Mouse (Mus musculus) retina, adult 2 months (tissue): Measurements from ENCODE around the gene Gm49337.

Experiments used
- DNase-seq: peaks from one replicate; pipeline ENCODE4 v3.0.0-alpha.2; 2012; ENCODE audit warnings: low read depth, low spot score

The Gm49337 gene

DNA sequence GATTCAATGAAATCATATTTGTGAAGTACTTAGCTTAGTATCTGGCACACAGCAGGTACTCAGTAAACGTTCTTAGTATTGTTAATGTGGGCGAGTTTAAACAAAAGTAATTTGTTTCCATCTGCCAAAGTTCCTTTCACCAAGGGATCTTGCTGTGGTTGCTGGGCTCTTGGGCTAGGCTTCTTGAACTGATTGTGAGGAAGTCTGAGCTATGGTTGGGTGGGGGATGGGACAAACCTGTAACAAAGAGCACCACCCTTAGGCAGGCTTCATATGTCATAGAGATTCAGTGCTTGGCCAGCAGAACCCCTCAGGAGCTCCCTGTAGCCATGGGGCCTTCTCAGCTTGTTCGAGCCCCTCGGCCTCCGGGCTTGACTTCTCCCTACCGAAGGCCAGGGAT, at the start of gene Gm49337, which contains the start of gene 1700042G07Rik:
Gm49337 (plus strand) TSS at position 313 of the 400 bp plus-strand sequence.
1700042G07Rik (plus strand) TSS at position 301 of the 400 bp plus-strand sequence.
- no peak for DNase-seq

DNA sequence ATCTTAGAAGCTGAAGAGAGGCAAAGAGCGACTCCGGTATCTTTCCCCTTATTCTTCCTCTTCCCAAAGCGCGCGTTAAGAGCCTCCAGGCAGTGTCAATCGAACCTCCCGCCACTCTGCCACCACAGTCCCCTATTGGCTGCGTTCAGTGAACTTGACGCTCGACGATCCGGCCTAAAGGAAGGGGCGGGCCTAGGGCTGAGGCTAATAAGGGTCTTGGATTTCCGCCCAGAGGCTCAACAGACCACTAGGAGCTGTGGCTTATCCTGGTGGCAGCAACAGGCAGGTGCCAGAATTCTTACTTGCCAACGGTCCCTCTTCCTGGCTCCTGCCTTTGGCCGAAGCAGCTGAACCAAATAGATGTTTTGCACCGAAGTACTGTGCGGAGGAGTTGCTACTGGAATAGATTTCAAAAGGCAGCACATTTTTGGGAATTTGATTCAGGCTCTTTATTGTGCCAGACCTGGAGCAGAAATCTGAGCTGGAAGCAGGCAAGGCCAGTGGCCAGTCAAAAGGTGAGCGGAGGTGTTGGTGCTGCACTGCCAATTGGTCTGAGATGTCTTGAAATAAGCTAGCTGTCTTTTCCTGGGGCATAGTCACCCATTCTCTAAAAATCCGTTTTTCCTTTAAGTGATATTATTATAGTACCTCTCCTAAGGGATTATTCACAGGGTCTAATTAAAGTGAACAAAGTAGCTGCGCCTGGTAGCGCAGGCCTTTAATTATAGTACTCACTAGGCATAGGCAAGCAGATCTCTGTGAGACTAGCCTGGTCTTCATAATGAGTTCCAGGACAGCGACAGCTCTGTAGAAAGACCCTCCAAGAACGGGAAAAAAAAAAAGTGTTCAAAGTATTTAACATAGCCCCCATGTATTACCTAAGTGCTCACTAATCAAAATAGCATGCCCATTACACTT, 49.3 kb upstream of the Gm49337 start, which contains the start of the genes Rad54l and Pomgnt1:
Rad54l (minus strand) TSS at position 89 of the 918 bp plus-strand sequence.
Pomgnt1 (plus strand) TSS at position 239 of the 918 bp plus-strand sequence.
- peak; percentile 80 for DNase-seq

DNA sequence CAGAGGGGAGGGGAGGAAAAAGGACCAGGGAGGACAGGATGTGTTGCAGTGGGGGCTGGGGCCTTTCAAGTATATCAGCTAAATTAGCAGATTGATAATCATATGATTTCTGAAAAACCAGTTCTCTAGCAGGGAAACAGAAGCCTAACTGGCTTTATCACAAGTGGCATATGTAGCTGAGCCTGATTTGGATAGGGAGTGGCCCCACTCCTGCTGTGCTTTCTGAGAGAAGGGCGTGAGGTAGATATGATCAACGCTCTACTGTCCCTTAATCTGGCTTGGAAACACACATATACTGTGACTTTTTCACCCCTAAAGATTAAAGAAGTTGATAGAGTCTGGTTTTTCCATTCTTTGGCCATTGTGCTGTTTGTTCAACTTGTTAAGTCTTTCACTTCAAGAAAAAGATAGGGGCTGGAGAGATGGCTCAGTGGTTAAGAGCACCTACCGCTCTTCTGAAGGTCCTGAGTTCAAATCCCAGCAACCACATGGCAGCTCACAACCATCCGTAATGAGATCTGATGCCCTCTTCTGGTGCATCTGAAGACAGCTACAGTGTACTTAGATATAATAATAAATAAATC, 47.3 kb upstream of the Gm49337 start:
- no peak for DNase-seq

DNA sequence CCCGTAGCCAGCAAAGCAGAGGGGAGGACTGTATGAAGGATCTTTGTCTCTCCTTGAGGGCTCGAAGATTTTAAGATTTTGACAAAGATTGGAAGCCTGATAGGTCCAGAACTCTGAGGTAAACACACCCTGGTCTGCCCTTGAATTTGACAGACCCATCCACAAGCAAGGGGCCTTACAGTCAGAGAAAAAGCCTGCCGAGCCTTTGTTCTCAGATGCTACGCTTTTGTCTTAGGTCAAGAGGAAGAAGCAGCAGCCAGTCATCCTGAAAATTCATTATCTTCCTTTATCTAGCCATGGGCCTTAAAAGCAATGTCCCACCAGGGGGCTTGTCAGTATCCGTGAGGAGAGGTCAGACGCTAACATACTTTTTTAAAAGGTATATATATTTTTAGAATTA, 45.2 kb upstream of the Gm49337 start:
- DNase-seq, result no peak

DNA sequence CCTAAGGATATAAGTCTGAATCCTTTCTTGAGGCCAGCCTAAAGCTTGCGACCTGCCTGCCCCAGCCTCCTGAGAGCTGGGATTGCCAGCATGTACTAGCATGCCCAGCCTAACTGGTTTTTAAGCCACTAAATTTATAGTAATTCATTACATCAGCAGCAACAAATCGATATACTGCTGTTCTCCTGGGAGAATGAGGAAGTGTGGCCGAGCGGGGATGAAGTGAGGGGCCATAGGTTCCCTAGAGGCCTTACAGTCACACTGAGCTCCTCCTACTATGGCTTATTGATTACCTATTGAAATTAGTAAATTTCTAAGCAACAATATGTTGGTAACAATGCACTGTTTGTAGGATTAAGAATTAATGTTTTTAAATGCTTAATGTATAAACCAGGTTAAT, 40.1 kb upstream of the Gm49337 start:
- DNase-seq, result no peak

DNA sequence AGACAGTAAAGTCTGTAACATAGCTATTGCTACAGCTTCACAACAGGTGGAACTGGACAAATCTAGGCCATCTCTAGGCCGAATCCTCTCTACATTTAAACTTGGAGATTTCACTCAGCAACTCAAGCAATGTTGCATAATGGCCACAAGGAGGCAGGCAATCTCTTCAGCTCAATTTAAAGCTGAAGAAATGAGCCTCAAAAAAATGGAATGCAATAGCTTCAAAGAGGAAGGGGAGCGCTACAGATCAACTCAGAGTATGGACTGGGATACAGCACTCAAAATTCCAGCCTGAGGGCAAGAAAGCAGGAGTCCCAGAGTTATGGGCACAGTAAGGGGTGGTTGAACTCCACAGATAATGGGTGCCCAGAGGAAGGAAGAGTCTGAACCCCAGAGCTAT, 38.2 kb upstream of the Gm49337 start:
- no peak for DNase-seq

DNA sequence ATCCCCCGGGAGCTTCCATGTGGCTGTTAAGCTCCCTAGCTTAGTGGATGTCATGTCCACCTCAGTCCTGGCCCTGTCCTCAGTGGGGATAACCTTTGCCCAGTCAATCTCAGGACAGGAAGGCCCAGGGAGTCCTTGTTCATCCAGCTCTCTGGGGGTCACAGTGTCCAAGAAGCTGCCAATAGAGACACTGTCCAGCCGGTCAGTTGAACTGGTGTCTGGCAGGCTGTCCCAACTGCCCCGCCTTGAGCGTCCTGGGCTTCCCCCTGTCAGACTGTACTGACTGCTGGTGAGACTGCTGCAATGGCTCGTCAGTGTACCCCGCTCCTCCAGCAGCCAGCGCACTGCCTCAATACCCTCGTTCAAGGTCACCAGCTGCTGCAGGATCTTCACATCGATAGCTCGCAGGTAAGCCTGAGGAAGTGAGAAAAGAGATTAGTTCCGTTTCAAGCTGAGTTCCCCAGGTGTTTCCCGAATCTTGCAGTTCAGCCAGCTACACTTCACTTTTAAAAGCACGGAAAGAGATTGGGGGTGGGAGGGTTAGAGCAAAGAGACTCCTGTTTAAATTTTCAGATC, 35.7 kb upstream of the Gm49337 start:
- no peak for DNase-seq

DNA sequence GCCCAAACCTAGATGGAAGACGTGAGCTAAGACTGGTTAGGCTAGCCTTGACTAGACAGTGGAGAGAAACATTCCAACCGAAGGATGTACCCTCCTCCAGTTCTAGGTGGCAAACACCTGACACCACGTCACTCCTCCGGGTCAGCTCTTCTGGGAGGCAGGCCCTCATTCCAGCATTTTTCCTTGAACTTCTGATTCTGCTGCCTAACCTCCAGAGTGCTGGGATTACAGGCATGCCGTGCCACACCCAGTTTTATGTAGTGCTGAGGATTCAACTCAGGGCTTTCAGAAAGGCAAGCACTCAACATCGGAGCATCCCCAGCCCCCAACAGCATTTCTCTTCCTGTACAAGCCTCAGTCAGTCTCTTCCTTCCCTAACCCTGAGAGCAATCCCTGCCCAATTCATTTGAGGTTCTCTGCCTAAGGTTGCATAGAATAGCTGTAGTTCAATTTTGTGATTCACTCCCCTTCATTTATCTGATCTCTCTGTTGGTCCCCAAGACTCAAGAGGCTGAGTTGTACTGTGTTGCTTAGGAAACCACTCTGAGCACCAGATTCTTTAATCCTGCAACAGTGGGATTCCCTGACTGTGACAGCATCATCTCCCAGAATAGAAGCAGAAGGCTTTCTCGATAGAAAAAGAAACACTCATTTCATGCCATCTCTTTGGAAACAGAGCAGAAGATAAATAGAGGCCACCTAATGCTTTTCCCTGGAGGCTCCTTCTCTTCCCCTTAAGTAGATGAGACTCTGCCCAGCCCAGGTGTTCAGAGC, 32.2 kb upstream of the Gm49337 start:
- DNase-seq, result no peak

DNA sequence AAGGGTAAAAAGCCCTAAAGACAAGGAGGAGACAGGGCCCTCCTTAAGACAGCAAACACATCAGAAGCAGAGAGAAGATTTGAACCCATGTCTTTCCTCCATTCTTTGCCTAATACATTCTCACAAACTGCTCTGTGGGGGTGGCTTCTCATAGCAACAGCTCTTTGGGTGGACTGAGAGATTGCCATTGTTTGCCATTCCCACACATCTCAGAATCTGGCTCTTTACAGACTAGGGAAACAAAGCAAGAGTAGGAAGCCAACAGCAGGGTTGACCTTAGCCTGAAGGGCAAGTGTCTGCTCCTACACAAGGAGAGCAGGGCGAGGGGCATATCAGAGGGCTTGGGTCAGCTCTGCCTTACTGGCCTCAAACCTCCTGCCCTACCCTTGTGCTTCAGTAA, 31.4 kb upstream of the Gm49337 start:
- DNase-seq, result no peak

DNA sequence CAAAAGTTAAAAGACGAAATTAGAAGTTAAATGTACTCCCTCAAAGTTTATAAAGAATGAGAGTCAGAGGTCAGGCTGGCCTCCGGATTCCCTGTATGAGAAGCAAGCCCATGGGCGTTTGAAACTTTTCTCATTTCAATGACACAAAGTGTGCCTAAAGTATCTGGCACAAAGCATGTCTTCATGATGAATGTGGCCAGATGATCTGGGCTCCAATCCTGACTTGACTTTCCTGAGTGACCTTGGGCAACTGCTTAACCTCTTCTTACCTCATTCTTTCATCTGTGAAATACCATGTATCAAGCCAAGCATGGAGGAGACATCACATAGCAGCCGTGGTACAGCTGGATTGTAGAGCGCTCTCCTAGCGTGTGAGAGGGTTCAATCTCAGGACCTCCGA, 30.9 kb upstream of the Gm49337 start:
- no peak for DNase-seq

DNA sequence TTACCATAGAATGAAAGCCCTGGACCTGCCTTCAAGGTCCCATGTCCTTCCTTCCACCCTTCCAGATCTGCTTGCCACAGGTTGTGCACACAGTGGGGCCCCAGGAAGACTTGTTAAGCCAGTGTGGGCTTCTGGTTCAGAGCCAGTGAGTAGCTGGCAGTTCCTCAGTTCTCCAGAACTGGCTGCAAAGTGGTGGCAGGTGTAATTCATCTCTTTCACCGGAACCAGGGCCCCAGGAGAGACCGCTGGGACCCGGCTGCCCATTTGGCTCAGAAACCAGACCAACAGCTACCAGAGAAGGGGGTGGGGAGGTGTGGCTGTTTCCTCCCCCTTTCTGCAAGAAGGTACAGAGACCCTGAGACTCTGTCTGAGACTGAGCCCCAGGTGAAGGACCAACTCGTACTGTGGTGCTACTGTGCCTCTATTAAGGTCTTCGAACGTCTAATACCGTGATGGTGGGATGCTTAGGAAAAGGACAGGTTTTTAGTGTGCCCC, 29.8 kb upstream of the Gm49337 start:
- DNase-seq, result no peak

DNA sequence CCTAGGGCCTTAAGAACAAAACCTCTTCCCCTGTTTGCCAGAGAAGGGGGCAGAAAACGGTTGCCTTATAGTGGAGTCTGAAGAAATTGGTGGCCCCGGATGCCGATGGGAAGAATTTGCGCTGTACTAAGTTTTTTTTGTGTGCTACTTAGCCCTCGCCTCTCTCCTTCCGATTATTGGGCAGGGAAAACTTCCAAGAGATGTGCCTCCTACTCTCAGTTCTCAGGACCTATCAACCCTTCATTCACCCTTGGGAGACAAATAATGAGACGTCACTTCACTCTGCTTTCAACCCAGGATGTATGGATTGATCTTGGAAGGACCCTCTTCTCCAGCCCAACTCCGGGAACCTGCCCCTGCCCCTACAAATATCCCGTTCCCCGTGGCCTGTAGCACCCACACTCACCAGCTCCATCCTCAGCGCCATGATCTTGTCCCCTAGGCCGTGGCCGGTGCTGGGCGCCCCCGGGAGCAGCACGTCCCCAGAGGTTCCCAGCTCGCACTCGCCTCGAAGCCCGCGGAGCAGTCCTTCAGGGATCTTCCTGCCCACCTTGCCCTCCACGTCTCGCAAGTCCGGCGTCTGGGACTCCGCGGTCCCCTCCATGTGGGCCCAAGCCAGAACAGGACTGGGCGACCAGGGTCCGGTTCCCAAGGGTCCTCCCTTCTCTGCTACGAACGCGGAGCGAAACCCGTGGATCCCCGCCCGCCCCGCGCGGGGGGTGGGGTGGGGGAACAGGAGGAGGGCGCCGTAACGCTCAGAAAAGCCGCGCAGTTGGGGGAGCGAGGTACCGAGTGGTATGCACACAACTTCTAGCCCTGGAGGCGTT, 29.1 kb upstream of the Gm49337 start:
- peak; percentile 43 for DNase-seq

DNA sequence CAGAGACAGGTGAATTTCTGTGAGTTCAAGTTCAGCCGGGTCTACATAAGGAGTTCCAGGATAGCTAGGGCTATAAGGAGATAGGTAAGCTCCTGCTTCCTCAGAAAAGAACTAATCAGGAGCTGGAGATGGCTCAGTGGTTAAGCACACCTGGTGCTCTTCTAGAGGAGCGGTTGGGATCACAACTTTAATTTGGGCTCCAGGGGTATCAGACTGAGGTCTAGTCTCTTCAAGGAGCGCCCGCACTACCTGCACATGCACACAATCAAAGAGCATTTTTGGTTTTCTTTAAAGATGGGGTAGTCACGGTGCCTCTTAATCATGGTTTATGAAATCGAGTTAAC, 23.4 kb upstream of the Gm49337 start:
- DNase-seq, result no peak

DNA sequence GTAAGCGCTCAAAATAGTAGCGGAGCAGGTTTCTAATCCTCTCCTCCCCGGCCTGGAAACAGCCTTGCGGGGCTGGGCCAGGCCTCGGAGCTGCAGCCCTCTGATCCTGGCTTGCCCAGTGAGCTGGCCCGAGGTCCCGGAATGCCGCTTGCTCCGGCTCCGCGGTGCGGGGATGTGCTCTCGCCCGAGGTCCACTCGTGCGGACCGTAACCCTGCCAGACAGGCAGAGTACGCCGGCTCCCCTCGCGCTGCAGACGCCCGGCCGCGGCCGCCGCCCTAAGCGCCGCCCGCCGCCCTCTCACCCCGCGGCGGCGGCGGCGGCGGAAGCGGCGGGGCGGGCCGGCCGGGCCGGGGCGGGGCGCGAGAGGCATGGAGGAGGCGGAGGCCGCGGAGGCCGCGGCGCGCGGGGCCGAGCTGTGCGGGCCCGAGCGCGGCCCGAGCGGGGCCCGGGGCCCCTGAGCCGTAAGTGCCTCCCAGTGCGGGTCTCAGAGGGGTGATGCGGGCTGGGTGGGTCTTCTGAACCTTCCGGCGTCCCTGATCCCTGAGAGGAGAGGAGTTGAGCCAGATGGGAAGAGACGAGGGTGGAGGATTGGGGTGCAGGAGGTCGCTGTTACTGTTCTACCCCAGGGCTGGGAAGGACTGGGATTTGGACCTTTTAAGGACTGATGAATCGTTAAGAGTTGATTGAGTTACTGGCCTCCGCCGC, 22.9 kb upstream of the Gm49337 start:
- DNase-seq, result no peak

DNA sequence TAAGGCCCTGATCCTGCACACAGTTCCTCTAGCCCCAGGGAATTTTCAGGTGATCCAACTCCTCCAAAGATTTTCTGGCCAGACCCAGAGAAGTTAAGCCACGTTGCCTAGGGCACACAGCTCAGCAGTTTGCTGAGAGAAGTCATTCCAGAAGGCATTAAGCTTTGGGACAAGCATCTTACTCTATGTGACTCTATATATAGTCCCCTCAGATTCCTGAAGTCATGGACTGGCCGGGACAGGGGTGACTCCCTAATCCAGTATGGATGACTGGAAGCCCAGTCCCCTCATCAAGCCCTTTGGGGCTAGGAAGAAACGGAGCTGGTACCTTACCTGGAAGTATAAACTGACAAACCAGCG, 22.3 kb upstream of the Gm49337 start:
- DNase-seq, result no peak

DNA sequence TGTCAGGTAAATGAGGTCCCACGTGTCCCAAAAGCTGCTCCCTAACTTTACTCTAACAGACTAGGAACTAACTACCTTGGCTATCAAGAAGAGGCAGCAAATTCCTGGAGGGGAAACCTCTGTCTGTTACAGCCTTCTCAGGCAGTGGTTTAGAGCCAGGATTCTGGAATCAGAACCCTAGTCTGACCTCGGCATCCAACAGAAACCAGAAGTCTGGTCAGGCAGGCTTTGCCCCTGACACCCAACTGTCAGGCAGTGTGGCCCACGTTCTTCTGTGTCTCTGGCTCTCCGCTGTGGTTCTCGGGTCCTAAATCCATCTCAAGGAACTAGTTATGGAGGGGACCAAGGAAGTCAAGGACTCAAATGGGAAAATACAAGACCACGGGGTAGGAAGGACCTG, 21.9 kb upstream of the Gm49337 start, which contains the start of gene Lurap1:
Lurap1 (minus strand) TSS at position 101 of the 400 bp plus-strand sequence.
- DNase-seq, result no peak

DNA sequence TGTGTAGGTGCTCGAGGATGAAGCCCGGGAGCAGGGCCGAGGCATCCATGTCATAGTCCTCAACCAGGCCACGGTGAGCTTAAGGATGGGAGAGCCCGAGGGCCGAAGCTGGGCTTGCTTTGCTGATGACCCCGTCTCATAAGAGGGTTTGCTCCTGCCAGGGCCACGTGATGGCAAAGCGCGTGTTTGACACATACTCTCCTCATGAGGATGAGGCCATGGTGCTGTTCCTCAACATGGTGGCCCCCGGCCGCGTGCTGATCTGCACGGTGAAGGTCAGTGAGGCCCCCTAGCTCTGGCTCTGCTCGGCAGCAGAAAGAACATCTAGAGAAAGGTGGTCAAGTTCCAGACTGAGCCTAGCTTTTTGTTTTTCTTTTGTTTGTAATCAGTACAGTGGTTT, 20.5 kb upstream of the Gm49337 start:
- no peak for DNase-seq

DNA sequence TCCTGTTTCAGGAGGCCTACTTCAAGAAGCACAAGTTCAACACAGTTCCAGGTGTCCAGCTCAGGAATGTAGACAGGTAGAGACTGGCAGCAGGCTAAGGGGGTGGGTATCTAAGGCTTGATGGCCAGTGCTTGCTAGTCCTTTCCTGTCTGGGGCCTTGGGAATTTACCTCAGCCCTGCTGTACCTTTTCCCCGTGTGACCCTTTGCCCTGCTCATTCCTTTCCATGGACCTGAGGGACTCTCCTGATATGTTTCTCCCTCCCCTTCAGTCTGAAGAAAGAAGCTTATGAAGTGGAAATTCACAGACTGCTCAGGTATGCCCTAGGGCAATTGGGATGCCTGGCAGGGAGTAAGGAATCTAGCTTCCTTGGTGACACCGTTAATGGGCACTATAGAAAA, 15.3 kb upstream of the Gm49337 start:
- no peak for DNase-seq

DNA sequence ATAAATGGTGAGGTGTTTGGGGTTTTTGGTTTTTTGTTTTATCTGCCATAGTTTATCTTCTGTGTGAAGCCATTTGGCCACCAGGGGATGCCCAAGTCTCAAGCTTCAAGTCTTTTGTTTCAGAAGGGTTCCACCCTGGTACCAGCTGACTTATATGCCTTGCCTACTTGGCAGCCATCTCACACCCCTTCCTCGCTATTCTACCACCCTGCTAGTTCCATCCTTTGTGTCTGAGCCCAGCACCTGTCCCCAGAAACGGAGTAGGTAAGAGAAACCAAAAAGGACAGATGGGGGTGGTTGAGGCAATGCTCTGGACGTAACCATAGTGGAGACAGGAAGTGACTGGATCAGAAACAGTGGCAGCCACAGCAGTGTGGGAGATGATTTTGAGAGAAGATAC, 13.3 kb upstream of the Gm49337 start:
- no peak for DNase-seq

DNA sequence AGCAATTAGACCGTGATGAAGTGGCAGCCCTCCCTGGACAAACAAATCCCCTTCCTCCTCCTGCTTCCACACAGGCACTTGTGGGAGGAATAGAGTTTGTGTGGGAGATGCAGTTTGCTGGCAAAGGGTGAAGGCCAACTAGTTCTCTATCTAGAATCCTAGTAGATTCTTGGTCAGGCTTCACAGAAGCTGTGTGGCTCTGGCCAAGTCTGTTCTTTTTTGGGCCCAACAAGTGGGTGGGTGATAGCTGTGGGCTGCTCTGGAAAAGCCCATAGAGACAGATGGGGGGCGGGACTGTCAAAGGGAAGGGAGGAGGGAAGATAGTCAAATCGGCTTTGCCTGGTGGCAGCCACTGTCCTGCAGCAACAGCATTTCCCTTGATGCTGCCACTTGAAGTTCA, 12.4 kb upstream of the Gm49337 start:
- no peak for DNase-seq
